Mouse (Mus musculus) right cerebral cortex, postnatal 25 days (tissue): Measurements from ENCODE around the gene Adcy9.
A peak's percentile ranks its signal among the peaks of the same experiment; 100 is the strongest.
"Not testable (repeated sequence)": the region's sequence is repeated elsewhere in the genome, so short reads cannot be mapped to it uniquely, and the experiment has no call there.

ENCODE experiments used
- DNase-seq: peaks from one replicate; pipeline ENCODE4 v3.0.0; 2022

The Adcy9 gene

GRCm38 (mm10) chr16:4267857-4268666 is 152.2 kb downstream of the Adcy9 start:
- DNase-seq: peak; percentile 68

DNA sequence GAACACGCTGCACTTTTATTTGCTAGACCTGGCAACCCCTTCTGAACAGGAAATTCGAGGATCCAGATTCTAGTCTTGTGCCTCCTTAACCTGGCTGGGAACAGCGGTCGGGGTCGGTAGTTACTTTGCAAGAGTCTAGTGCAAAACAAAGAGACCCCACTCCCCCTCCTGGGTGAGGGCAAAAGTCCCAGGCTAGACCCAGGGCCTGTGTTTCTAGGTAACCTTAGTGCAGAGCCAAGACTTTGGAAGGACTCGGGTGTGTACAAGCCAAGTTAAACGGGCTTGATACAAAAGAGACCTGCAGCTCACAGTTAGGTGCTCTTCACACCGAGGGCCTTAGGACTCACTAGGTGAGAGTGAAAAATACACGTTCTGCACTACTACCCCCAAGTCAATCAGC is 152.8 kb downstream of the Adcy9 start:
- DNase-seq: no peak

DNA sequence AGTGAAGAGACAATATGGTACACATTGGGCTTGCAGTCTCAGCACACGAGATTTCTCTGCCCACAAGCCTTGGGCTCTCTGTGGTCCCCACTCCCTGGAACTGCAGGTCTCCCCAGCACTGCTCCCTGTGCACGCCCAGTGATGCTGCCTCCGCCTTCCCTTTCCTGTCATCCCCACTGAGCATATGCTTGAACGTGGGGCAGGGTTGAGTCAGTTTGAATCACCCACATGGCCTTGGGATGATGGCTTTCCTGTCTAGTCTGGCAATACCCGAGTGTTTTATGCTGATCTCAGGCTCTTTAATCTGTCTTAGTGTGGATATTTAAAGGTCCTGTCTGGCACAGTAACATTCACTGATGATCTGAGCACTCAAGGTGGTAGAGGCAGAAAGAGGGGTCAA is 154.9 kb downstream of the Adcy9 start:
- DNase-seq: no peak

GRCm38 (mm10) chr16:4263486-4263885 is 156.8 kb downstream of the Adcy9 start:
- no peak for DNase-seq

DNA sequence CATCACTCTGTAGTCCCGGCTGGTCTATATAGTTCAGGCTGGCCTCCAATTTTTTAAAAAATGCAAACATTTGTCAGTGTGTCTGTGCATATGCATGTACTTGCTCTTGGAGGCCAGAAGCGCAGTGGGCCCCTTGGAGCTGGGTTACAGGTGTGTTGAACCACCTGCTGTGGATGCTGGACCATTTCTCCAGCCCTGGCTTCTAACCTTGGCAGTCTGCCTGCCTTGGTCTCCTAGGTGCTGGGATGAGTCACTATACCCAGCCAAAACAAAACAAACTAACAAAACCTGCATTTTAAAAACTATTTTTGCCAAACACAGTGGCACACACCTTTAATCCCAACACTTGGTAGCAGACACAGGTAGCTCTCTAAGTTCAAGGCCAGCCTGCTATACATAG is 162.8 kb downstream of the Adcy9 start:
- no peak for DNase-seq

- no peak for DNase-seq
These were observed 171.5 kb downstream of the Adcy9 start for GRCm38 (mm10) chr16:4248791-4249190.

GRCm38 (mm10) chr16:4245241-4245640 is 175.1 kb downstream of the Adcy9 start:
- DNase-seq: not testable (repeated sequence)
